Mouse (Mus musculus): ENCODE measurements around the gene Spats2l. TPM values are rescaled to one million over a fixed set of nuclear protein-coding genes. Genes with fewer than 3 reads are reported as not detected.

Spats2l gene
- polyA plus RNA-seq, 1 experiment, result 2.2 TPM

GRCm38 (mm10) chr1:57799398-57799797 is 25.4 kb downstream of the Spats2l start:
- no peaks in the 10 kb centered on the region for H3K4me1 ChIP-seq (ENCODE audit: control insufficient read depth, insufficient read depth, insufficient read length, low read length)
- no peak overlapping the region for H3K4me3 ChIP-seq (ENCODE audit: insufficient read depth, low read depth, low read length)
- H3K27ac ChIP-seq (replicated peaks; ENCODE audit: low read depth, low read length), result no peak overlapping the region

- Histone ChIP-seq H3K4me1 (ENCODE audit: control insufficient read depth, insufficient read depth, insufficient read length, low read length) (peaks cover 3% of the 10 kb centered on the region; the same call in 1 of the 2 replicates), H3K27ac (replicated peaks; ENCODE audit: low read depth, low read length) (no peak overlapping the region), H3K4me3 (ENCODE audit: insufficient read depth, low read depth, low read length) (no peak overlapping the region)
Observed at GRCm38 (mm10) chr1:57800846-57801245, 26.9 kb downstream of the Spats2l start.

- Histone ChIP-seq H3K27ac (replicated peaks; ENCODE audit: low read depth, low read length) (no peak overlapping the region), H3K4me1 (ENCODE audit: control insufficient read depth, insufficient read depth, insufficient read length, low read length) (peaks cover 7% of the 10 kb centered on the region; the same call in 1 of the 2 replicates), H3K4me3 (ENCODE audit: insufficient read depth, low read depth, low read length) (no peak overlapping the region)
Observed at GRCm38 (mm10) chr1:57806126-57806525, 32.2 kb downstream of the Spats2l start.

- no peak overlapping the region for H3K4me3 ChIP-seq (ENCODE audit: insufficient read depth, low read depth, low read length)
Observed at GRCm38 (mm10) chr1:57807882-57808281, 33.9 kb downstream of the Spats2l start.

GRCm38 (mm10) chr1:57810221-57810620 is 36.3 kb downstream of the Spats2l start:
- Histone ChIP-seq H3K4me3 (ENCODE audit: insufficient read depth, low read depth, low read length) (no peak overlapping the region), H3K27ac (replicated peaks; ENCODE audit: low read depth, low read length) (no peak overlapping the region), H3K4me1 (ENCODE audit: control insufficient read depth, insufficient read depth, insufficient read length, low read length) (peaks cover 6% of the 10 kb centered on the region; the same call in 1 of the 2 replicates)

More at GRCm38 (mm10) chr1:57807882-57808281, 33.9 kb downstream of the Spats2l start:
- Histone ChIP-seq H3K4me1 (ENCODE audit: control insufficient read depth, insufficient read depth, insufficient read length, low read length) (peaks cover 7% of the 10 kb centered on the region; the same call in 1 of the 2 replicates), H3K27ac (replicated peaks; ENCODE audit: low read depth, low read length) (no peak overlapping the region)

- Histone ChIP-seq H3K4me3 (ENCODE audit: insufficient read depth, low read depth, low read length) (no peak overlapping the region), H3K27ac (replicated peaks; ENCODE audit: low read depth, low read length) (no peak overlapping the region), H3K4me1 (ENCODE audit: control insufficient read depth, insufficient read depth, insufficient read length, low read length) (no peaks in the 10 kb centered on the region)
Observed at GRCm38 (mm10) chr1:57817103-57817502, 43.1 kb downstream of the Spats2l start.

- Histone ChIP-seq H3K27ac (replicated peaks; ENCODE audit: low read depth, low read length) (no peak overlapping the region), H3K4me3 (ENCODE audit: insufficient read depth, low read depth, low read length) (no peak overlapping the region), H3K4me1 (ENCODE audit: control insufficient read depth, insufficient read depth, insufficient read length, low read length) (no peaks in the 10 kb centered on the region)
Observed at GRCm38 (mm10) chr1:57820428-57820997, 46.6 kb downstream of the Spats2l start.

- no peak overlapping the region for H3K27ac ChIP-seq (replicated peaks; ENCODE audit: low read depth, low read length)
- H3K4me3 ChIP-seq (ENCODE audit: insufficient read depth, low read depth, low read length), result no peak overlapping the region
- H3K4me1 ChIP-seq (ENCODE audit: control insufficient read depth, insufficient read depth, insufficient read length, low read length), result no peaks in the 10 kb centered on the region
Observed at GRCm38 (mm10) chr1:57824966-57825759, 51.2 kb downstream of the Spats2l start.

GRCm38 (mm10) chr1:57826245-57826644 is 52.3 kb downstream of the Spats2l start:
- H3K4me3 ChIP-seq (ENCODE audit: insufficient read depth, low read depth, low read length), result no peak overlapping the region
- H3K4me1 ChIP-seq (ENCODE audit: control insufficient read depth, insufficient read depth, insufficient read length, low read length), result no peaks in the 10 kb centered on the region
- H3K27ac ChIP-seq (replicated peaks; ENCODE audit: low read depth, low read length), result no peak overlapping the region

GRCm38 (mm10) chr1:57833145-57833544 is 59.2 kb downstream of the Spats2l start:
- no peaks in the 10 kb centered on the region for H3K4me1 ChIP-seq (ENCODE audit: control insufficient read depth, insufficient read depth, insufficient read length, low read length)
- H3K27ac ChIP-seq (replicated peaks; ENCODE audit: low read depth, low read length), result no peak overlapping the region
- H3K4me3 ChIP-seq (ENCODE audit: insufficient read depth, low read depth, low read length), result no peak overlapping the region

GRCm38 (mm10) chr1:57835128-57835527 is 61.2 kb downstream of the Spats2l start:
- Histone ChIP-seq H3K27ac (replicated peaks; ENCODE audit: low read depth, low read length) (no peak overlapping the region), H3K4me1 (ENCODE audit: control insufficient read depth, insufficient read depth, insufficient read length, low read length) (no peaks in the 10 kb centered on the region)

GRCm38 (mm10) chr1:57836686-57837317 is 62.8 kb downstream of the Spats2l start:
- Histone ChIP-seq H3K27ac (replicated peaks; ENCODE audit: low read depth, low read length) (no peak overlapping the region), H3K4me3 (ENCODE audit: insufficient read depth, low read depth, low read length) (no peak overlapping the region), H3K4me1 (ENCODE audit: control insufficient read depth, insufficient read depth, insufficient read length, low read length) (no peaks in the 10 kb centered on the region)

More at GRCm38 (mm10) chr1:57835128-57835527, 61.2 kb downstream of the Spats2l start:
- H3K4me3 ChIP-seq (ENCODE audit: insufficient read depth, low read depth, low read length), result no peak overlapping the region

GRCm38 (mm10) chr1:57839863-57840262 is 65.9 kb downstream of the Spats2l start:
- Histone ChIP-seq H3K27ac (replicated peaks; ENCODE audit: low read depth, low read length) (no peak overlapping the region), H3K4me1 (ENCODE audit: control insufficient read depth, insufficient read depth, insufficient read length, low read length) (no peaks in the 10 kb centered on the region), H3K4me3 (ENCODE audit: insufficient read depth, low read depth, low read length) (no peak overlapping the region)

GRCm38 (mm10) chr1:57845054-57845722 is 71.2 kb downstream of the Spats2l start:
- no peaks in the 10 kb centered on the region for H3K4me1 ChIP-seq (ENCODE audit: control insufficient read depth, insufficient read depth, insufficient read length, low read length)
- H3K4me3 ChIP-seq (ENCODE audit: insufficient read depth, low read depth, low read length), result no peak overlapping the region
- no peak overlapping the region for H3K27ac ChIP-seq (replicated peaks; ENCODE audit: low read depth, low read length)

Measured in brown adipose tissue, adult 24 weeks (tissue).